Comparison of ENCODE assay signal across 30 mouse cellular contexts in the genomic region with DNA sequence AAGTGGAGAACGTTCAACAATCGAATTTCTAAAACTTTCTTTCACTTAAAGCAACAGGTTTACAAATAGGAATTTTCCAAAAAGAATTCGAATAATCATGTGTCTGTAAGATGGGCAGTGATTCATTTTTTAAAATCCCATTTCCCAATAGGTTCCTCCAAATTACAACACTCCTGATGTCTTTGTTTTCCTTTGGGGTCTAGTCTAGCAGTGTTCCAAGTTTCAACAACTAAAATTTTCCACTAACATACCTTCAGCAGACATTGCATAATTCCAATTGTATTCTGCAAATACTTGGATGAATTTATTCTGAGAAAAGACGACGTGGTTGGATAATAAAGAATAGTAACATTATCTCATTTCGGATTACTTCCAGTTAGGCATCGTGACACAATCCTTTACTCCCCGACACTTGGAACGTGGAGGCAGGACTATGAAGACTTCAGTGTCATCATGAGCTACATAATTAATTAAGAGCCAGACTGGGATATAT.
DNase-seq lines count a peak whose midpoint lies in the region; ATAC-seq and TF ChIP-seq lines count a peak whose summit lies in the region.
"Had no signal": no experiment of that assay in that cellular context is flagged by ENCODE, and none has a peak within 500 bp of the region (broad histone marks: within the 10 kb centered on the region; RNA-seq: fewer than 3 reads in every experiment).

No protein-coding gene starts in this region.

- no peak overlapping the region for H3ac ChIP-seq in C2C12 (ENCODE audit: control insufficient read depth, insufficient read length, low read depth)

- 67% methylated on average over 9 of the region's 9 CpGs for WGBS in lung, postnatal 0 days

- no peaks in the 10 kb centered on the region for H3K79me2 ChIP-seq in C2C12 (ENCODE audit: control insufficient read depth, insufficient read depth)

- peak; percentile 52 for ATAC-seq in lung, postnatal 0 days
- ATAC-seq: forebrain, embryonic 16.5 days; intestine, postnatal 0 days; midbrain, embryonic 15.5 days had no signal

- peak; percentile 16 for DNase-seq in gastrocnemius, adult 18-20 months (ENCODE audit: low spot score)
- DNase-seq in gastrocnemius, postnatal 4 days (ENCODE audit: low spot score in 2 of 2) = no peak
- DNase-seq in lung, postnatal 0 days (ENCODE audit: low spot score) = peak; percentile 67
- no peak for DNase-seq in lung, postnatal 10 days
- DNase-seq in skeletal muscle tissue, adult 2 months (ENCODE audit: low read depth, low spot score) = peak; percentile 55
- no peak for DNase-seq in frontal cortex, postnatal 36 days (ENCODE audit: low spot score in 2 of 2)
- DNase-seq: adrenal gland, adult 8-10 months; cerebellum, adult 8-10 months; cerebellum, postnatal 25 days; gastrocnemius, postnatal 14 days; heart, adult 2 months; heart, postnatal 36 days; kidney, adult 9 months; kidney, postnatal 10 days; layer of hippocampus, postnatal 36 days; liver, embryonic 13.5 days; lung, adult 18-20 months; right cerebral cortex, postnatal 25 days; thymus, adult 18-20 months; thymus, postnatal 25 days had no signal

- no peak for TF ChIP-seq EP300 in lung, postnatal 0 days (IDR thresholded peaks at IDR 0.05)

- H3K4me3 ChIP-seq in lung, postnatal 0 days (ENCODE audit: low read depth, low read length) = no peak overlapping the region
- H3K4me3 ChIP-seq in C2C12 (ENCODE audit: insufficient read depth, poor library complexity, severe bottlenecking) = no peak overlapping the region
- H3K4me3 ChIP-seq: heart, adult 2 months; heart, embryonic 15.5 days; limb, embryonic 10.5 days; limb, embryonic 15.5 days; liver, embryonic 13.5 days; midbrain, embryonic 15.5 days had no signal

- no peaks in the 10 kb centered on the region for H3K4me1 ChIP-seq in lung, postnatal 0 days (ENCODE audit: insufficient read depth, low read depth, low read length)
- H3K4me1 ChIP-seq: heart, embryonic 15.5 days; limb, embryonic 10.5 days; limb, embryonic 15.5 days; liver, embryonic 13.5 days; midbrain, embryonic 15.5 days had no signal

- no peak overlapping the region for H3K4me2 ChIP-seq in lung, postnatal 0 days (replicated peaks; ENCODE audit: low read depth, low read length)
- H3K4me2 ChIP-seq: heart, embryonic 15.5 days; hindbrain, embryonic 14.5 days; limb, embryonic 15.5 days; liver, embryonic 13.5 days; midbrain, embryonic 15.5 days had no signal

- H3K27ac ChIP-seq in lung, postnatal 0 days (ENCODE audit: low read length) = no peak overlapping the region
- H3K27ac ChIP-seq: heart, adult 2 months; heart, embryonic 15.5 days; hindbrain, embryonic 14.5 days; limb, embryonic 10.5 days; limb, embryonic 15.5 days; liver, embryonic 13.5 days; macrophage; midbrain, embryonic 15.5 days; stomach, postnatal 0 days had no signal

- H3K36me3 ChIP-seq in lung, postnatal 0 days (ENCODE audit: insufficient read depth, low read length) = no peaks in the 10 kb centered on the region
- no peaks in the 10 kb centered on the region for H3K36me3 ChIP-seq in C2C12 (ENCODE audit: control insufficient read depth, insufficient read depth)
- H3K36me3 ChIP-seq: heart, embryonic 15.5 days; limb, embryonic 10.5 days; limb, embryonic 15.5 days; liver, embryonic 13.5 days; midbrain, embryonic 15.5 days had no signal

- TF ChIP-seq CTCF in lung, postnatal 0 days (IDR thresholded peaks at IDR 0.05) = no peak
- TF ChIP-seq CTCF in C2C12 (IDR thresholded peaks at IDR 0.05; ENCODE audit: control insufficient read depth, insufficient read depth, insufficient read length) = no peak

- no peaks in the 10 kb centered on the region for H3K79me3 ChIP-seq in C2C12 (ENCODE audit: low read depth)

- no peaks in the 10 kb centered on the region for H3K9me3 ChIP-seq in lung, postnatal 0 days (ENCODE audit: low read length)
- H3K9me3 ChIP-seq: heart, embryonic 15.5 days; limb, embryonic 10.5 days; limb, embryonic 15.5 days; liver, embryonic 13.5 days; midbrain, embryonic 15.5 days had no signal

- no peaks in the 10 kb centered on the region for H3K27me3 ChIP-seq in lung, postnatal 0 days (replicated peaks; ENCODE audit: insufficient read depth, low read length)
- H3K27me3 ChIP-seq in C2C12 (ENCODE audit: control insufficient read depth, insufficient read depth, insufficient read length) = peaks cover 10% of the 10 kb centered on the region
- H3K27me3 ChIP-seq: heart, embryonic 15.5 days; limb, embryonic 15.5 days; liver, embryonic 13.5 days; midbrain, embryonic 15.5 days had no signal

- H3K9ac ChIP-seq in lung, postnatal 0 days (replicated peaks; ENCODE audit: low read depth) = no peak overlapping the region
- H3K9ac ChIP-seq: heart, embryonic 15.5 days; hindbrain, embryonic 14.5 days; limb, embryonic 15.5 days; liver, embryonic 13.5 days; midbrain, embryonic 15.5 days had no signal

TF ChIP-seq in C2C12, 6 proteins besides CTCF, POLR2A, EP300 and RAD21:
- TF ChIP-seq USF1 (IDR thresholded peaks at IDR 0.05; ENCODE audit: low read depth) = no peak
- no peak for TF ChIP-seq MYOG (IDR thresholded peaks at IDR 0.05; ENCODE audit: control insufficient read depth, extremely low read depth, insufficient read length)
- TF ChIP-seq FOSL1 (IDR thresholded peaks at IDR 0.05; ENCODE audit: insufficient read depth, low read length, poor library complexity, severe bottlenecking) = no peak
- TF ChIP-seq CEBPB (IDR thresholded peaks at IDR 0.05; ENCODE audit: low read depth) = peak; percentile 6
- TF ChIP-seq MAX (IDR thresholded peaks at IDR 0.05) = no peak
TF ChIP-seq in C2C12: peak in this region for 1.

Comparison
In these comparisons a context has a peak if more than half of its experiments do, and no peak if none do; other contexts are left out.
1. DNase-seq: peak in gastrocnemius, adult 18-20 months (single experiment), lung, postnatal 0 days (single experiment) and skeletal muscle tissue, adult 2 months (single experiment); none in gastrocnemius, postnatal 4 days (0 of 2), lung, postnatal 10 days (single experiment) and frontal cortex, postnatal 36 days (0 of 2).